Mouse (Mus musculus) ZHBTc4 (cell line): ENCODE results near the gene Mt1.
A peak's percentile ranks its signal among the peaks of the same experiment; 100 is the strongest.
"Not testable (repeated sequence)": the region's sequence is repeated elsewhere in the genome, so short reads cannot be mapped to it uniquely, and the experiment has no call there.

ENCODE experiments used
- DNase-seq: peaks from one replicate; pipeline ENCODE4 v3.0.0-alpha.2; 2011; ENCODE audit warnings: low read depth, low spot score

Gene Mt1

DNA sequence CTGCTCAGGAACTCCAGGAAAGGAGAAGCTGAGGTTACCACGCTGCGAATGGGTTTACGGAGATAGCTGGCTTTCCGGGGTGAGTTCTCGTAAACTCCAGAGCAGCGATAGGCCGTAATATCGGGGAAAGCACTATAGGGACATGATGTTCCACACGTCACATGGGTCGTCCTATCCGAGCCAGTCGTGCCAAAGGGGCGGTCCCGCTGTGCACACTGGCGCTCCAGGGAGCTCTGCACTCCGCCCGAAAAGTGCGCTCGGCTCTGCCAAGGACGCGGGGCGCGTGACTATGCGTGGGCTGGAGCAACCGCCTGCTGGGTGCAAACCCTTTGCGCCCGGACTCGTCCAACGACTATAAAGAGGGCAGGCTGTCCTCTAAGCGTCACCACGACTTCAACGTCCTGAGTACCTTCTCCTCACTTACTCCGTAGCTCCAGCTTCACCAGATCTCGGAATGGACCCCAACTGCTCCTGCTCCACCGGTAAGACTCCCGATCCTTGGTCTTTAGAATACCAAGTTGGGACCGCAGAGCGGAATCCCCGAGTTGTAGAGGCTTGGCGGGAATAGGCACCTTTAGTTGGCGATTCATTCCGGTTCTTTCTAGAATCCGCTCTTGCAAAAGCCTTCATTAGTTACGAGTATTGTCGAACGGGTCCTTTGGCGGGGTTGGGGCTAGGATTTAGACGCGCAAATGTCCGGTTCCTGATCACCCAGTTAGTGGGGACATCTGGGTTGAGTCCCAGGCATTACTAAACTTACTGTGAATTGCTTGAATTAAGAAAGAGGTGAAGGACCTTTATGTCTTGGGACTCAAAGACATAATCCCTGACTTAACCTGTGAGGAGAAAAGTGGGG is at the start of gene Mt1:
Mt1 (plus strand) TSS at position 226 of the 856 bp plus-strand sequence.
- peak; percentile 99 for DNase-seq

- DNase-seq = no peak
Observed at GRCm38 (mm10) chr8:94129133-94129789, 49.6 kb upstream of the Mt1 start.

GRCm38 (mm10) chr8:94130126-94130525 is 48.8 kb upstream of the Mt1 start:
- DNase-seq = no peak

DNA sequence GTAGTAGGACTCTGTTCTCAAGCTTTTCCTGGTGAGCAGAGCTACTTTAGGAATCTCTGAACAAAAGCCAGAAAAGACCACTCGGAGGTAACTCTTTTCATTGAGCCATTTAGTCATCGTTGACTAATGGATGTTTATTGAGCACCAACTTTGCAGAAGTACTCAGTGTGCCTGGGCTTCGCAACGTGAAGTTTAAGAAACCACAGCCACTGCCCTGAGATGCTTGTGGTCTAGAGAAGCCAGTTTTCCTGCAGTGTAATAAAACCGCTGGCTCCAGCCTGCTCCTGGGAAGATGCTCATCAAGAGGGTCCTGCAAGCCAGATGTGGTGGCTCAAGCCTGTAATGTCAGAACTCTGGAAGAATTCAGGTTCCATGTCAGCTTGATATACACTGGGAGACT is 46.8 kb upstream of the Mt1 start:
- DNase-seq = no peak

GRCm38 (mm10) chr8:94134601-94135000 is 44.3 kb upstream of the Mt1 start:
- not testable (repeated sequence) for DNase-seq

GRCm38 (mm10) chr8:94135556-94135955 is 43.3 kb upstream of the Mt1 start:
- DNase-seq = no peak

DNA sequence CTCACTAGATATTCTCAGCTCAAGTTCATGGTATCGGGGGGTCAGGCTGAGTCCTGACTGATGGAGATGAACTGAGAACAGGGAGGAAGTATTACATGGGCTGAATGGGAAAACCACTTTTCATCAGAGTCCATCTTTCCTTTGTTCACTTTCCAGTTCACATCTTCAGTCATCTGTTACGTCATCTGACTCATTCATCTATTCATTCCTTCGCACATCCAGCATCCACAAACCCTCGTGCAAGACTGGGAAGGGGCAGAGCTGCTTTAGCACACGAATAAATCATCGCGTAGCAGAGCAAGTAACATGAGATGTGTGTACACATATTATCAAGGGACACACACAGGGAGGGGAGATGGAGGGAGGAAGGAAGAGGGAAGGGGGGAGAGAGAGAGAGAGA is 42.7 kb upstream of the Mt1 start:
- no peak for DNase-seq

- no peak for DNase-seq
Observed at GRCm38 (mm10) chr8:94136933-94137332, 41.9 kb upstream of the Mt1 start, which contains the start of gene Mt4. Gene Mt4 (plus strand): TSS chr8:94137197.

- DNase-seq = no peak
Observed at GRCm38 (mm10) chr8:94140266-94140795, 38.6 kb upstream of the Mt1 start.

DNA sequence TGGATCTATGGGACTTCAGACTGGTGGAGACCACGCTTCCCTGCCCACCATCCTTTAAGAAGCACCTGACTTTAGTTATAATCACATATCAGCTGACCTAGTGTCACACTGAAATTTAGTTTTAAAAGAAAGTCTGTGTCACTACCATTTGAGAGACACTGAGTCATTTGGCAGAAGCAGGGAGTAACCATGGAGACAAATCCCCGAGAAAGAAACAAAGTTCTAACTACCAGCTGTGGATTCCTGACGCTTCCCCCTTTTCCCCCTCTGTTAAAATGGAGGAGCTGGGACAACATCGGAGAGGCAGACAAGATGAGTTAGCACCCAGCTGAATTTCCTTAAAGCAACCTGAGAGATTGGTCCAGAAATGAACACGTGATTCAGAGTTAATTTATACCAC is 30.6 kb upstream of the Mt1 start:
- DNase-seq = no peak

DNA sequence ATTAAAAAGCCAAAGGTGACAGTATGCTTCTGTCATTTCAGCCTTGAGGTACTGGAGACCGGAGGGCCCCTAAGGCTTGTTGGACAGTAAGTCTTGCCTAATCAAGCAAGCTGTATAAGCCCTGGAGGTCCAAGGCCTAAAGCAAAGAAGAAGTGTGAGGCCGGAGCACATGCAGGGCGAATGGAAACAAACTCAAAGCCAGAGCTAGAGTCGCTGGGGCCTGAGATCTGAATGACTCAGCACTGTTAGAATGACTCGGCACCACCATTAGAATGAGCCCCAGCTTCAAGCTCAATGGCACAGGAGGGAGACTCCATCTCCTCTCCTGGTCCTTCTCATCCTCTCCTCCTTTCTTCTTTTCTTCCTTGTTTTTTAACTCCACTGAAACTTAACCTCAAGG is 28.0 kb upstream of the Mt1 start:
- DNase-seq = no peak

DNA sequence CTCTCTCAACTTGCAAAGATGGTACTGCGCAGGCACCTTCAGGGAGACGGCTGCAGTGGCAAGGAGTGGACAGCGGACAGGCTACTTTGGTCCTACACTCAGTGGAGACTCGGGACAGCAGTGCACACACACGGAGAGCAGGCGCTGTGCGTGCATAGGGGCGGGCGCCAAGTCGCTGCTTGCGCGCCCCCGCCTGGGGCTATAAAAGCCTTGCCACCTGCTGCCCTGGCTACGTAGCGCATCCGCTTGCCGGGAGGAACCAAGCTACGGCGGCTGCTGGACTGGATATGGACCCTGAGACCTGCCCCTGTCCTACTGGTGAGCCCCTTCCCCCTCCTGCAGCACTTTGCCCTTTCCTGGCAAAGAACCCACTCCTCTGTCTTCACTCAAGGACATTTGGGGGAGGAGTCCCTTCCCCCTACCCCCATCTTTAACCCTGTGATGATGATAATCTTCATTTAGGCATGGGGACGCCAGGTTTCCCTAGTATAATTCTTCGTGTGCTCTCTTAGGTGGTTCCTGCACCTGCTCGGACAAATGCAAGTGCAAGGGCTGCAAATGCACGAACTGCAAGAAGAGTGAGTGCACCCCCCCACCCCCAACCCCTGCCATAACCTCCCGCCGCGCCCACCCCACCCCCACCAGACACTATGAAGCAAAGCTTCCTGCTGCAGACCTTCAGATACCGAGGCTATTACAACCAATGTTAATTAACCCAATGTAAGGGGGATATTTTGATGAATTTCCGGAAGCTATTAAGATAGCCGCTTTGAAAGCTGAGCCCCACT is 26.2 kb upstream of the Mt1 start, which contains the start of gene Mt3:
Mt3 (plus strand) TSS at position 95 of the 788 bp plus-strand sequence.
- peak; percentile 75 for DNase-seq

GRCm38 (mm10) chr8:94153451-94153850 is 25.4 kb upstream of the Mt1 start:
- DNase-seq = no peak

DNA sequence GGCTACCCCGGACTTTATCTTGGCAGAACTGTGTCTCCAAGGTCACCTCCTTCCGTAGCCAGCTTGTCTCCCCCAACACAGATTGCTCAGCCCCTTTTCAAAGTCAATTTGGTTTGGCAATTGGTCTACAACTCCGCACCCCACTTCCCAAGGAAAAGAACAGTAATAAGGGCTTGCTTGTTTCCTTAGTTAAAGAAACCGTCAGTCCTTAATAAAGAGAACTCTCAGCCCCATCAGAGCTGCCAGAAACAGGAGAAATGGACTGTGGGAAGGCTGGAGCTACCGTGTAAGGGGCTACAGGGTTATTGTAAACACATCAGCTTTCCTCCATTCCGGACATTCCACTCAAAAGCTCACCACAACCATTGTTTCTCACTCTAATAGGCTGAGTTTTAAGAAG is 24.3 kb upstream of the Mt1 start:
- DNase-seq = no peak

DNA sequence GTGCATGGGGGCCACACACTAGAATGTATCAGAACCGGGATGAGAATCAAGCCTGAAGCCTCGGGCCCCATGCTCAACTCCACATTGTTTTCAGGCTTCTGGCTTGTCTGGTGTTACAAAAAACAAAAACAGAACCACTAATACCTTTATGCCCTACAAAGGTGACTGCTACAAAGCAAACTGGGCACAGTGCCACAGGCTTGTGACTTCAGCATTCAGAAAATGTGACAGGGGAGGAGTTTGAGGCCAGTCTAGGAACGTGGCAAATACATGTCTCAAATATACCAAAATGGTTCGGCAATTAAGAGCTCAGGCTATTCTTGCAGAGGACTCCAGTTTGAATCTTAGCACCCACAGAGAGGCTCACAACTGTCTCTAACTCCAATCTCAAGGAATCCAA is 22.8 kb upstream of the Mt1 start:
- no peak for DNase-seq

DNA sequence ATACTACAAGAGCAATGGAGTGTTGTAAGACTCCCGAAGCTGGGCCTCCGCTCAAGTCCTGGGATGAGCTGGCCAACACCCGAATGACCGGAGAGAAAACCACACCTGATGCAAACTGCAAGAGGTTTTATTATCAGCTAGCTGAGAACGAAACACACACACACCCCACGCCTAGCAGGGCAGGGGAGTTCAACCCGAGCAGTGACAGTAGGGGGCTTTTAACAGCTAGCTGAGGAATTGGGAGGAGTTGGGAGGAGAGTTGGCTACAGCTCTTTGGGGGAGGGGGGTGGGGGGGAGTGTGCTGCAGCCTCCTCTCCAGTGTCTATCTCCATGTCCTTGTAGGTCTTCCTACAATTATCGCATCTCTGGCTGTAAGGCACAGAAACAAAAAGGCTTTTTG is 13.1 kb upstream of the Mt1 start:
- not testable (repeated sequence) for DNase-seq

DNA sequence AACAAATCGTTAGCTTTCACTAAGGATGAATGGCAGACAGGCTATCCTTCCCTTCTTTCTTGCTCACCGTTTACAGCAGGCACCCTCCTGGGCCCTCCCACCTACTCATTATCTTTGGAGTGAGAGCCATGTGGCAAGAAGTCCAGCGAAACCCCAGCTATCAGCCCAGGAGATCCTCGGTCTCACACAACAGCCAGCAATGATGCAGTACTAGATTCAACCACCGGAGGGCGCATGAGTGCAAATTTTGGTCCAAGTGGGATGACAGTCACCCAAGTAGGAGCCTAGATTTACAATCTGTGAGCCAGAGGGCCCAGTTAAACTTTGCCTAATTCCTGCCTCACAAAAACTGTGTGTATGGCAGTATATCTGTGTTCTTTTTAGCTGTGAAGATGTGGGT is 11.6 kb upstream of the Mt1 start:
- peak; percentile 91 for DNase-seq

DNA sequence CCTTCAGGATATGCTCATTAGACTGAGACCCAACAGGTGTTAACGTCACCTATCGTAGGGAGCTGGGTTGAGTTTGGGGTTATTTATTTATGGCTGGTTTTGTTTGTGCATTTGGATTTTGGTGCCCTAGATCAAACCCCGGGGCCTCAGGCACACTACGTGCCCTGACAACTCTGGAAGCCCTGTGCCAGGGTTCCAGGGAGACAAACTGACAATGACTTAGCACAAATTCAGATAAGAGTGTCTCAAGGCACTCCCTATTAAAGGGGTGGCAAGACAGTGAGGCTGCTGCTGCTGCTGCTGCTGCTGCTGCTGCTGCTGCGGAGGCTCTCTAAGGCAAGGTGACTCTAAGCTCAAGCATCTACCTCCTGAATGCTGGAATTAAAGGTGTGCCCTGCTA is 9.3 kb upstream of the Mt1 start:
- no peak for DNase-seq

DNA sequence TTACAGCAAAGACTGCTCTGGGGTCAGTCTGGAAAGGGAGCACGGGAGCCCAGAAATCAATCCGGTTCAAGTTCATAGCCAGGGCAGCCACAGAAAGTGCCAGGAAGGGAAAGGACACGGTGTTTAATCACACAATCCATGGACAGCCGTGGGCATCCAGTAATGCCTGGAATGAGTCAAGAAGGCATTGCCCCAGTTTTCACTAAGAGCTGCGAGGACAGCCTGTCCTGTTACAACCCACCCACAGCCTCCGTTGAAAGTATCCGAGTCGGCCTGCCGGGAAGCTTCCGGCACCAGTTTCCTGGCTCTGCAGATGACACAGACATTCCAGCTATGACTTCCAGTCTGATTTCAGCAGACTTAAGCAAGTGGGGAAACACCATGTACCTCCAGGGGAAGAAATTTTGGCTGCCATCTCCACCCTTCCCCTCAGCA is 7.5 kb upstream of the Mt1 start:
- DNase-seq = peak; percentile 44

- DNase-seq = peak; percentile 99
Observed at GRCm38 (mm10) chr8:94172075-94172808, 6.6 kb upstream of the Mt1 start, which contains the start of gene Mt2. Gene Mt2 (plus strand): TSS chr8:94172664.
